22 mouse cellular contexts compared by ENCODE assay signal in the genomic region with DNA sequence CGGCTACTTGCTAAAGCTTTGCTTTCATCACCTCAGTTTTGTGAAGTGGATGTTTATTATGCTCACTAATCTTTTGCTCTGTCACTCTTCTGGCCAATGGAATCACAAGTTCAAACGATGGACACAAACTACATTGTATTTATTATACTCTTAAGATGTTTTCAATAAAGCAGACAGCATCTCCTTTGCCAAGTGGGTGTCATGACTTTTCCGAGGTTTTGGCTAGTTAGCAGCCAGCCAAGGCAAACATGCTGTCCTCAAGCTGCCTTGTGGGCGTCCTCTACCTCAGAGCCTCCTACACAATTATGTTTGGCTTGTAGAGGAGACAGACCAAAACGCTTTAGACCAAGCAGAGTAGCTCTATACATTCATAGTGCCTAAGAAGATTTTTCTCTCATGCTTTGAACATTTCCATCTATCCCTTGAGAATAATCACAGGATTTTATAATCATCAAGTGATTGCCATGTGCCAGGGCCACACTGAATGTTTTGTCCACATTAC.
A peak's percentile ranks its signal among the peaks of the same experiment; 100 is the strongest.
DNase-seq lines count a peak whose midpoint lies in the region; ATAC-seq and TF ChIP-seq lines count a peak whose summit lies in the region.
"Had no signal": no experiment of that assay in that cellular context is flagged by ENCODE, and none has a peak within 500 bp of the region (broad histone marks: within the 10 kb centered on the region; RNA-seq: fewer than 3 reads in every experiment).

No protein-coding gene starts in this region.

- TF ChIP-seq EP300 in liver, postnatal 0 days (IDR thresholded peaks at IDR 0.05; ENCODE audit: low read depth) = no peak

- no peak for TF ChIP-seq CTCF in kidney, adult 2 months (conservative IDR thresholded peaks at IDR 0.05; ENCODE audit: insufficient read depth, insufficient read length, low read depth, low read length)
- TF ChIP-seq CTCF in liver, postnatal 0 days (IDR thresholded peaks at IDR 0.05; ENCODE audit: low read depth) = no peak

- no peaks in the 10 kb centered on the region for H3K4me1 ChIP-seq in kidney, adult 2 months (ENCODE audit: control insufficient read depth, insufficient read depth, low read length)
- H3K4me1 ChIP-seq in liver, postnatal 0 days (ENCODE audit: insufficient read depth) = no peaks in the 10 kb centered on the region
- H3K4me1 ChIP-seq: embryonic facial prominence, embryonic 12.5 days; hindbrain, embryonic 15.5 days; neural tube, embryonic 12.5 days; stomach, embryonic 15.5 days had no signal

- 41% methylated on average over 5 of the region's 5 CpGs for WGBS in kidney, adult 2 months
- 52% methylated on average over 5 of the region's 5 CpGs for WGBS in liver, postnatal 0 days (ENCODE audit: insufficient replicate concordance)

- no peak for DNase-seq in frontal cortex, postnatal 25 days (ENCODE audit: low spot score in 2 of 2)
- peak; percentile 5 for DNase-seq in kidney, postnatal 10 days
- no peak for DNase-seq in kidney, adult 2 months
- peak; percentile 2 for DNase-seq in right cerebral cortex, adult 18-20 months
- DNase-seq in right cerebral cortex, postnatal 4 days = no peak
- no peak for DNase-seq in thymus, postnatal 14 days
- DNase-seq in liver, postnatal 0 days = no peak
- DNase-seq: adrenal gland, postnatal 14 days; cerebellum, adult 2 months; gastrocnemius, postnatal 14 days; left cerebral cortex, postnatal 4 days; lung, adult 2 months; spleen, adult 18-20 months had no signal

- no peak for TF ChIP-seq POLR2A in kidney, adult 2 months (IDR thresholded peaks at IDR 0.05; ENCODE audit: low read depth, low read length)

- H3K9ac ChIP-seq in liver, postnatal 0 days (replicated peaks) = no peak overlapping the region
- H3K9ac ChIP-seq: embryonic facial prominence, embryonic 12.5 days; hindbrain, embryonic 15.5 days; neural tube, embryonic 12.5 days; stomach, embryonic 15.5 days had no signal

- peak; percentile 52; the same call in 1 of the 2 replicates for ATAC-seq in frontal cortex, adult (ENCODE audit: low TSS enrichment)
- ATAC-seq in liver, postnatal 0 days = no peak
- ATAC-seq: intestine, embryonic 16.5 days had no signal

- no peak overlapping the region for H3K4me3 ChIP-seq in kidney, adult 2 months (ENCODE audit: insufficient read depth, low read depth, low read length)
- H3K4me3 ChIP-seq in liver, postnatal 0 days (ENCODE audit: low read depth, low read length) = no peak overlapping the region
- H3K4me3 ChIP-seq: embryonic facial prominence, embryonic 12.5 days; hindbrain, embryonic 15.5 days; neural tube, embryonic 12.5 days; stomach, embryonic 15.5 days had no signal

- no peak overlapping the region for H3K4me2 ChIP-seq in liver, postnatal 0 days (ENCODE audit: low read depth, low read length)
- H3K4me2 ChIP-seq: embryonic facial prominence, embryonic 12.5 days; hindbrain, embryonic 15.5 days; midbrain, embryonic 11.5 days; neural tube, embryonic 12.5 days; stomach, embryonic 15.5 days had no signal

- H3K27me3 ChIP-seq in kidney, adult 2 months (replicated peaks; ENCODE audit: control insufficient read depth, insufficient read depth, low read length) = no peaks in the 10 kb centered on the region
- H3K27me3 ChIP-seq in liver, postnatal 0 days (ENCODE audit: insufficient read depth, low read length) = no peaks in the 10 kb centered on the region
- H3K27me3 ChIP-seq: CH12.LX; embryonic facial prominence, embryonic 12.5 days; hindbrain, embryonic 15.5 days; neural tube, embryonic 12.5 days; stomach, embryonic 15.5 days had no signal

- no peaks in the 10 kb centered on the region for H3K9me3 ChIP-seq in liver, postnatal 0 days (ENCODE audit: low read length)
- H3K9me3 ChIP-seq: embryonic facial prominence, embryonic 12.5 days; hindbrain, embryonic 15.5 days; neural tube, embryonic 12.5 days; stomach, embryonic 15.5 days had no signal

- H3K36me3 ChIP-seq in kidney, adult 2 months (ENCODE audit: control insufficient read depth, insufficient read depth, low read length) = no peaks in the 10 kb centered on the region
- no peaks in the 10 kb centered on the region for H3K36me3 ChIP-seq in liver, postnatal 0 days (replicated peaks; ENCODE audit: insufficient read depth, low read length)
- H3K36me3 ChIP-seq: embryonic facial prominence, embryonic 12.5 days; hindbrain, embryonic 15.5 days; neural tube, embryonic 12.5 days; stomach, embryonic 15.5 days had no signal

- H3K27ac ChIP-seq in kidney, adult 2 months (ENCODE audit: insufficient read depth, low read depth, low read length) = no peak overlapping the region
- no peak overlapping the region for H3K27ac ChIP-seq in liver, postnatal 0 days (ENCODE audit: low read depth)
- H3K27ac ChIP-seq: embryonic facial prominence, embryonic 12.5 days; hindbrain, embryonic 15.5 days; macrophage; neural tube, embryonic 12.5 days; stomach, embryonic 15.5 days had no signal

Comparison
In these comparisons a context has a peak if more than half of its experiments do, and no peak if none do; other contexts are left out.
1. DNase-seq: peak in kidney, postnatal 10 days (single experiment) and right cerebral cortex, adult 18-20 months (single experiment); none in frontal cortex, postnatal 25 days (0 of 2), kidney, adult 2 months (single experiment), right cerebral cortex, postnatal 4 days (single experiment), thymus, postnatal 14 days (single experiment) and liver, postnatal 0 days (single experiment).